Mouse (Mus musculus) forebrain, embryonic 10.5 days (tissue): ENCODE data around the gene St14. TPM values are rescaled to one million over a fixed set of nuclear protein-coding genes. Genes with fewer than 3 reads are reported as not detected.

Experiments
- DNase-seq: peaks from one replicate; pipeline ENCODE4 v3.0.0-alpha.2; 2017; ENCODE audit warnings: low spot score; ENCODE audit errors: extremely low spot score
- H3K27ac ChIP-seq: fragments of 300-500 bp; sonication (generic); 2 replicates; pipeline ENCODE4 v1.5.1; 2016; ENCODE audit warnings: mild to moderate bottlenecking
- H3K27me3 ChIP-seq: fragments of 300-500 bp; sonication (generic); 2 replicates; pipeline ENCODE4 v1.6.1; 2016; ENCODE audit warnings: mild to moderate bottlenecking; ENCODE audit not compliant: poor library complexity, severe bottlenecking
- H3K36me3 ChIP-seq: fragments of 300-500 bp; sonication (generic); replicated peaks from 2 replicates; pipeline ENCODE4 v1.6.1; 2016; ENCODE audit warnings: mild to moderate bottlenecking, moderate library complexity
- H3K4me1 ChIP-seq: fragments of 300-500 bp; sonication (generic); 2 replicates; pipeline ENCODE4 v1.6.1; 2016
- H3K4me3 ChIP-seq: fragments of 300-500 bp; sonication (generic); 2 replicates; pipeline ENCODE4 v1.5.1; 2016; ENCODE audit warnings: mild to moderate bottlenecking, moderate library complexity
- H3K9me3 ChIP-seq: fragments of 300-500 bp; sonication (generic); 2 replicates; pipeline ENCODE4 v1.6.1; 2016; ENCODE audit warnings: mild to moderate bottlenecking, moderate library complexity
- WGBS: fragments of 180-500 bp; shearing (Covaris S2); methylation state at CpG from one replicate; pipeline ENCODE4 v1.1.7; 2016; 5-methylcytosine and 5-hydroxymethylcytosine counted together
- polyA plus RNA-seq: library from polyadenylated mRNA; unstranded; fragments of >200 nt; fragmentation: Nextera tagmentation; extraction: Ambion mirVana; gene quantifications from 2 replicates; pipeline ENCODE4 v1.2.1, GENCODE M21; 2016

The St14 gene
- polyA plus RNA-seq, 1 experiment from 2014 or later, result 6.2 TPM

DNA sequence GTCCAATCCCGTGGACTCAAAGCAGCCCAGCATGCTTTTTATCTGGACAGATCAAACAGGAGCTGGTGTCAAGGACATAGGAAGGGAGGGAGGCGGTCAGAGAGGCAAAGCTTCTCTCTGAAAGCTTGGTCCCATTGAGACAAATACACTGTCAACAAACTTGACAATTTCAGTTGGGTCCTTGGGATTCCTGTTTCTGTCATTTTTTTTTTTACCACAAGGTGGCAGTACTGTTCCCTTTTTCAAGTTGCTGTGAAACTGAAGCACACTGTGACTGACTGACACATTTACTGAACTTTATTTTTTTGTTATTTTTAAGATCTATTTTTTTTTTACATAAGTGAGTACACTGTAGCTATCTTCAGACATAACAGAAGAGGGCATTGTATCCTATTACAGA, 19.4 kb upstream of the St14 start:
- WGBS, result 76% methylated on average over 2 of the region's 2 CpGs
- H3K36me3 ChIP-seq, result peaks cover 84% of the 10 kb centered on the region
- no peak for DNase-seq
- no peaks in the 10 kb centered on the region for H3K4me1 ChIP-seq
- no peak overlapping the region for H3K4me3 ChIP-seq
- H3K27ac ChIP-seq, result no peak overlapping the region
- no peaks in the 10 kb centered on the region for H3K27me3 ChIP-seq
- no peaks in the 10 kb centered on the region for H3K9me3 ChIP-seq

DNA sequence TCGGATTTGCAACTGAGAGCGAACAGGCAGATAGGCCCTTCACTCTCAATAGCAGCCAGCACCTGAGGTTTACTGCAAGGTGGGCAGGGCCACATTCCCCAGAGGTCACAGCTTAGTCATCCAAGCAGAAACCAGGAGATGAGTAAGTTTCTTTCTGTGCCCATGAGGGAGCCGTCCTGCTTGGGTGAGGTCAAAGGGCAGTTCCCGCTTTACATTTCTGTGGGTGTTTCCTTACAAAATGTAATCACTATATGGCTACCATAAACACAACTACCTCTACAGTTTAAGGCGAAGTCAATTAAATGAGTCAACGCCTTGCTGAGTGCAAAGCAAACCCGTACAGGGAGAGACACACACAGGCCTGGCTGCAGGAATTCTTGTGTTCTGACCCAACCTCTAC, 16.5 kb upstream of the St14 start:
- no peaks in the 10 kb centered on the region for H3K4me1 ChIP-seq
- peaks cover 58% of the 10 kb centered on the region for H3K36me3 ChIP-seq
- no peak for DNase-seq
- WGBS, result 89% methylated on average over 7 of the region's 7 CpGs
- H3K9me3 ChIP-seq, result no peaks in the 10 kb centered on the region
- H3K27me3 ChIP-seq, result no peaks in the 10 kb centered on the region
- no peak overlapping the region for H3K27ac ChIP-seq
- H3K4me3 ChIP-seq, result no peak overlapping the region

- H3K27me3 ChIP-seq, result no peaks in the 10 kb centered on the region
- peaks cover 31% of the 10 kb centered on the region for H3K36me3 ChIP-seq
- DNase-seq, result no peak
- no peaks in the 10 kb centered on the region for H3K9me3 ChIP-seq
- 86% methylated on average over 7 of the region's 7 CpGs for WGBS
- H3K4me3 ChIP-seq, result no peak overlapping the region
- H3K27ac ChIP-seq, result no peak overlapping the region
- H3K4me1 ChIP-seq, result no peaks in the 10 kb centered on the region
Observed at GRCm38 (mm10) chr9:31145272-31145925, 13.7 kb upstream of the St14 start.

GRCm38 (mm10) chr9:31142924-31143323, 11.3 kb upstream of the St14 start:
- H3K9me3 ChIP-seq, result no peaks in the 10 kb centered on the region
- no peak overlapping the region for H3K27ac ChIP-seq
- H3K4me1 ChIP-seq, result no peaks in the 10 kb centered on the region
- peaks cover 7% of the 10 kb centered on the region for H3K36me3 ChIP-seq
- H3K27me3 ChIP-seq, result no peaks in the 10 kb centered on the region
- H3K4me3 ChIP-seq, result no peak overlapping the region
- no peak for DNase-seq
- WGBS, result 77% methylated on average over 1 of the region's 1 CpGs

DNA sequence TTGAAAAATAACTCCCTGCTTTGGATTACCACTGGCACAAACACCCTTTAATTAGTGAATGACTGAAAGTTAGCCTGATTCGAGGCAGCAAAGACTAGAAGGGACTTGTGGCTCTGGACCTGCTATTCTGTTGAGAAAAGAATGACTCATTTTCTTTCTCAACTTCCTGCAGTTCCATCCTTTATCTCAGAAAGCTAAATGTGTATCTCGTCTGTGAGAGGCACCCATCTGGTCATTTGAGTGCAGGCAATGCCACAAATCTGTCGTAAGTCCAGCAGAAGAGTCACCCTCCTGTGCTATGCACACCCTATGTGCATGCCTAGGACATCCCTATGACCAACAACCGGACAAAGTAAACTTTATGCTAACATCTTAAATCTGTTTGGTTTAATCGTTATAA, 1.5 kb upstream of the St14 start:
- Histone ChIP-seq H3K27ac (no peak overlapping the region), H3K9me3 (no peaks in the 10 kb centered on the region), H3K36me3 (no peaks in the 10 kb centered on the region), H3K4me3 (no peak overlapping the region), H3K4me1 (peaks cover 21% of the 10 kb centered on the region), H3K27me3 (peaks cover 70% of the 10 kb centered on the region)
- 88% methylated on average over 5 of the region's 5 CpGs for WGBS
- no peak for DNase-seq

DNA sequence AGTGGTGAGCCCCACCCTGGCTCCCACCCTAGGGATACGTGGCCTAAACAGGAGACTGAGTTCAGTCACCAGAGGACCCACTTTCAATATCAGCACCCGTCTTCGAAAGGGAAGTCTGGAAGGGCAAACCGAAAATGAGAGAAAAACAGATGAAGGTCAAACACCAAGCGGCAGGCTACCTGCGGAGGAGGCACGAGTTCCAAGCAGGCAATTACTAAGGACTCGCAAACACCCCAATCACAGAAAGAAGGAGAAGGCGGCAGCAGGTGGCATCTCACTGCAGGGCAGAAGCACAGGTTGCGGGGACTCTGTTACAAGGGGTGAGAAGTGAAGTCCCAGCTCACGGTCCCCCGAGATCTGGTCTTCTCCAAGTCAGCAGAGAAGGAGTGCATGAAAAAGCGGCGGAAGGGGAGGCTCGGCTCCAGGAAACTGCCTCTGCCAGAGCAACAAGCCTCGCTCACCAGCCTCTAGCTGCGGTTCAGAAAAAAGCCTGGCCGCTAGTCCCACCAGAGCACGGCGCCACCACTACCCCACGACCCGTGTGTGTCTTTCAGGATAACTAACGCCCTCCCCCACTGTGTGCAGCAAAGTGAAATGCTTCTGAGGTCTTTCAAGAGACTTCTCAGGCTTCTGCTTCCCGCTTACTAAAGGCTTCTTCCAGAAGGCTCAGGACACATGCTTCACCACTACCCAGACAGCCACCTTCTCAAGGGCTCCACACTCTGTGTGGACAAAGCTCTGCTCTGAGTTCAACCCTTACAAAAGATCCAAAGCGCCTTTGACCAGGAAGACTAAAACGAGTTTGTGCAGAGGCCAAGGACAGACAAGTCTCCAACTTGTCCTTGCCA, 1.1 kb downstream of the St14 start:
- H3K36me3 ChIP-seq, result no peaks in the 10 kb centered on the region
- H3K27ac ChIP-seq, result no peak overlapping the region; the same call in 1 of the 2 replicates
- H3K4me1 ChIP-seq, result peaks cover 21% of the 10 kb centered on the region
- peaks cover 74% of the 10 kb centered on the region for H3K27me3 ChIP-seq
- H3K9me3 ChIP-seq, result no peaks in the 10 kb centered on the region
- peak; percentile 24 for DNase-seq
- peak overlapping the region; percentile 54 for H3K4me3 ChIP-seq
- whole genome bisulfite sequencing, result 15% methylated on average over 26 of the region's 26 CpGs

GRCm38 (mm10) chr9:31129956-31130355, 1.7 kb downstream of the St14 start:
- Histone ChIP-seq H3K36me3 (no peaks in the 10 kb centered on the region), H3K4me3 (peak overlapping the region; percentile 54; the same call in 1 of the 2 replicates), H3K9me3 (no peaks in the 10 kb centered on the region), H3K4me1 (peaks cover 21% of the 10 kb centered on the region), H3K27me3 (peaks cover 70% of the 10 kb centered on the region), H3K27ac (no peak overlapping the region)
- DNase-seq, result no peak
- WGBS, result 73% methylated on average over 8 of the region's 8 CpGs

- WGBS, result 86% methylated on average over 12 of the region's 12 CpGs
Observed at GRCm38 (mm10) chr9:31127876-31128465, 3.7 kb downstream of the St14 start.

DNA sequence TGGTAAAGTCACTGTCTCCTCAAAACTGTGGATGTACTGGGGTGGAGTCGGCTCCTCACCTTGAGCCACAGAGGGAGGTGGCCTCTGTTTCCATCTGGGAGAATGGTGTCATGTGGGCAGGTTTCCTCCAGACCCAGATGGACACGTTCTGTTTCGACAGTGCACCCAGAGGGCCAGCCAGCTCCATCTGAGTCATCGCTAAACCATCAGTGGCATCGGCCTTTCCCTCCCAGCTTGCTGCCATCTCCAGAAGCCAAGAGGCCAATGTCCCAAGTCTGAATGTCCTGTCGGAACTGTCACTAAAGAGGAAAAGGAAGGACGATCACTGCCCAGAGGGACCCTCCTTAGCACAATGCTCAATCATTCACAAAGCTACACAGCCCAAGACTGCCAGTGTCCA, 5.6 kb downstream of the St14 start:
- Histone ChIP-seq H3K27me3 (peaks cover 33% of the 10 kb centered on the region), H3K36me3 (no peaks in the 10 kb centered on the region), H3K27ac (no peak overlapping the region), H3K4me1 (peaks cover 29% of the 10 kb centered on the region), H3K9me3 (no peaks in the 10 kb centered on the region), H3K4me3 (no peak overlapping the region)
- WGBS, result 91% methylated on average over 7 of the region's 7 CpGs
- no peak for DNase-seq

More at GRCm38 (mm10) chr9:31127876-31128465, 3.7 kb downstream of the St14 start:
- Histone ChIP-seq H3K36me3 (no peaks in the 10 kb centered on the region), H3K4me1 (peaks cover 21% of the 10 kb centered on the region), H3K27me3 (peaks cover 52% of the 10 kb centered on the region), H3K27ac (no peak overlapping the region), H3K4me3 (no peak overlapping the region), H3K9me3 (no peaks in the 10 kb centered on the region)
- DNase-seq, result no peak

DNA sequence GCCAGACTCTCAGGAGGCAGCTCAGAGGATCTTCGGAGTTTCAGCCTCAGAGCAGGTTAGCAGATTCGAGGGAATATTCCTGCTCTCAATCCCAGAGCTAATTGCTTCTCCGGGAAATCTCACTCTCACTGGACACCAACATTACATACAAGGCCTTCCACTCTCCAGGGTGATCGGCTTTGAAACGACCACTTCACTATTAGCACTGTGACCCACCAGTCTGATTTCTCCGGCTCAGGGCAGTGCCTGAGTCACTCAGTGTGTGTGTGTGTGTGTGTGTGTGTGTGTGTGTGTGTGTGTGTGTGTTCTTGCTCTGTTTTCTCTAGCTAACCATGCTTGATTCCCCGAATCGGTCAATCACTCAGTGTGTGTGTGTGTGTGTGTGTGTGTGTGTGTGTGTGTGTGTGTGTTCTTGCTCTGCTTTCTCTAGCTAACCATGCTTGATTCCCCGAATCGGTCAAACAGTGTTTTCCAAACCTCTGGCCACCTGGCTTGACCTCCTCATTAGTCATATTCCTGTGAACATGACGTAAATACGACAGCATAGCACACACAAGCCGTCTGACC, 9.1 kb downstream of the St14 start:
- Histone ChIP-seq H3K4me3 (no peak overlapping the region), H3K36me3 (no peaks in the 10 kb centered on the region), H3K4me1 (peaks cover 49% of the 10 kb centered on the region), H3K27ac (no peak overlapping the region), H3K9me3 (no peaks in the 10 kb centered on the region), H3K27me3 (peaks cover 5% of the 10 kb centered on the region; the same call in 1 of the 2 replicates)
- DNase-seq, result no peak
- WGBS, result 69% methylated on average over 13 of the region's 13 CpGs

DNA sequence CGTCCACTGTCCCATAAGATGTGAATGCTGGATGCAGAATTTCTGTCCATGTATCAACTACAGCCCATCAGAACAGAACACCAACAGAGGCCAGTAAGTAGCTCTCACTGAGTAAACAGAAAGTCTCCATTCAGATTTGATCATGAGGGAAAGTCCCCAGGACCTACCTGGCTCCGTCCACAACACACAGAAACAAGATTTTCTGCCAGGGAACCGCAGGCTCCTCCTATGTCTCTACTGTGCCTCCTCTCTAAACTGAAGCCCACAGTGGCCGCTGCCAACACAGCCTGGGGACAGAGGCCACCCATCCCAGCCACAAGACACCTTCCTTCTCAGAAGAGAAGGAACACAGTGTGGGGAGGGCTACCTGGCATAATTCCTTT, 11.1 kb downstream of the St14 start:
- Histone ChIP-seq H3K4me1 (peaks cover 54% of the 10 kb centered on the region), H3K9me3 (no peaks in the 10 kb centered on the region)

GRCm38 (mm10) chr9:31119882-31120532, 11.6 kb downstream of the St14 start:
- Histone ChIP-seq H3K4me1 (peaks cover 54% of the 10 kb centered on the region), H3K4me3 (no peak overlapping the region)
- no peak for DNase-seq

More for the DNA sequence above, 11.1 kb downstream of the St14 start:
- no peak for DNase-seq
- no peaks in the 10 kb centered on the region for H3K36me3 ChIP-seq
- peaks cover 5% of the 10 kb centered on the region; the same call in 1 of the 2 replicates for H3K27me3 ChIP-seq
- no peak overlapping the region for H3K27ac ChIP-seq
- no peak overlapping the region for H3K4me3 ChIP-seq
- 75% methylated on average over 4 of the region's 4 CpGs for WGBS

More at GRCm38 (mm10) chr9:31119882-31120532, 11.6 kb downstream of the St14 start:
- no peak overlapping the region for H3K27ac ChIP-seq
- no peaks in the 10 kb centered on the region for H3K36me3 ChIP-seq
- H3K27me3 ChIP-seq, result peaks cover 5% of the 10 kb centered on the region; the same call in 1 of the 2 replicates
- H3K9me3 ChIP-seq, result no peaks in the 10 kb centered on the region
- 68% methylated on average over 11 of the region's 11 CpGs for WGBS
